Mouse (Mus musculus): ENCODE data around the gene Btbd11.

The Btbd11 gene

GRCm38 (mm10) chr10:85420851-85421628 is 34.4 kb downstream of the Btbd11 start:
- DNase-seq (ENCODE audit: low spot score in 2 of 2), result peak in 1 of 2 experiments; percentile 10

- DNase-seq (ENCODE audit: low spot score in 2 of 2), result no peak
Measured at GRCm38 (mm10) chr10:85421629-85422012, 35.0 kb downstream of the Btbd11 start.

GRCm38 (mm10) chr10:85425756-85426155 is 39.1 kb downstream of the Btbd11 start:
- DNase-seq (ENCODE audit: low spot score in 2 of 2), result no peak

GRCm38 (mm10) chr10:85437217-85437616 is 50.6 kb downstream of the Btbd11 start:
- no peak for DNase-seq (ENCODE audit: low spot score in 2 of 2)

GRCm38 (mm10) chr10:85443371-85443770 is 56.8 kb downstream of the Btbd11 start:
- DNase-seq (ENCODE audit: low spot score in 2 of 2), result no peak

- DNase-seq (ENCODE audit: low spot score in 2 of 2), result no peak
Measured at GRCm38 (mm10) chr10:85445891-85446290, 59.3 kb downstream of the Btbd11 start.

- DNase-seq (ENCODE audit: low spot score in 2 of 2), result no peak
Measured at GRCm38 (mm10) chr10:85446700-85447099, 60.1 kb downstream of the Btbd11 start.

- no peak for DNase-seq (ENCODE audit: low spot score in 2 of 2)
Measured at GRCm38 (mm10) chr10:85447869-85448268, 61.3 kb downstream of the Btbd11 start.

GRCm38 (mm10) chr10:85451629-85452368 is 65.2 kb downstream of the Btbd11 start:
- DNase-seq (ENCODE audit: low spot score in 2 of 2), result no peak

GRCm38 (mm10) chr10:85453221-85453775 is 66.7 kb downstream of the Btbd11 start:
- DNase-seq (ENCODE audit: low spot score in 2 of 2), result no peak

- no peak for DNase-seq (ENCODE audit: low spot score in 2 of 2)
Measured at GRCm38 (mm10) chr10:85455985-85456384, 69.4 kb downstream of the Btbd11 start.

- peak; percentile 66 to 68 for DNase-seq (ENCODE audit: low spot score in 2 of 2)
Measured at GRCm38 (mm10) chr10:85458744-85459344, 72.2 kb downstream of the Btbd11 start.

- no peak for DNase-seq (ENCODE audit: low spot score in 2 of 2)
Measured at GRCm38 (mm10) chr10:85460736-85461135, 74.1 kb downstream of the Btbd11 start.

- DNase-seq (ENCODE audit: low spot score in 2 of 2), result no peak
Measured at GRCm38 (mm10) chr10:85464152-85464551, 77.5 kb downstream of the Btbd11 start.

GRCm38 (mm10) chr10:85465516-85466408 is 79.1 kb downstream of the Btbd11 start:
- no peak for DNase-seq (ENCODE audit: low spot score in 2 of 2)

- no peak for DNase-seq (ENCODE audit: low spot score in 2 of 2)
Measured at GRCm38 (mm10) chr10:85466409-85466761, 79.8 kb downstream of the Btbd11 start.

- no peak for DNase-seq (ENCODE audit: low spot score in 2 of 2)
Measured at GRCm38 (mm10) chr10:85467393-85467792, 80.8 kb downstream of the Btbd11 start.

GRCm38 (mm10) chr10:85468527-85468926 is 81.9 kb downstream of the Btbd11 start:
- no peak for DNase-seq (ENCODE audit: low spot score in 2 of 2)

GRCm38 (mm10) chr10:85469341-85469740 is 82.7 kb downstream of the Btbd11 start:
- DNase-seq (ENCODE audit: low spot score in 2 of 2), result no peak

GRCm38 (mm10) chr10:85473265-85473664 is 86.7 kb downstream of the Btbd11 start:
- no peak for DNase-seq (ENCODE audit: low spot score in 2 of 2)

- no peak for DNase-seq (ENCODE audit: low spot score in 2 of 2)
Measured at GRCm38 (mm10) chr10:85473871-85474270, 87.3 kb downstream of the Btbd11 start.

All from urinary bladder, adult 18-20 months (tissue).